Mouse (Mus musculus) embryonic fibroblast, embryonic 13.5 days (primary cell): ENCODE results near the gene P2ry6. TPM values are rescaled to one million over a fixed set of nuclear protein-coding genes. Genes with fewer than 3 reads are reported as not detected.
A peak's percentile ranks its signal among the peaks of the same experiment; 100 is the strongest.

ENCODE experiments used
- H3K27ac ChIP-seq: 2 replicates; pipeline ENCODE4 v1.5.1; 2012; ENCODE audit warnings: low read length, control low read depth, inconsistent platforms; ENCODE audit not compliant: insufficient read depth
- H3K4me1 ChIP-seq: 2 replicates; pipeline ENCODE4 v1.6.1; 2011; ENCODE audit warnings: low read length; ENCODE audit not compliant: control insufficient read depth, insufficient read depth
- H3K4me3 ChIP-seq: 2 replicates; pipeline ENCODE4 v1.5.1; 2011; ENCODE audit warnings: mild to moderate bottlenecking, control low read depth, low read length; ENCODE audit not compliant: insufficient read depth
- CTCF ChIP-seq: IDR thresholded peaks from 2 replicates; pipeline ENCODE4 v1.5.1; 2011; ENCODE audit warnings: mild to moderate bottlenecking, control low read depth, low read length, moderate library complexity, borderline replicate concordance; ENCODE audit not compliant: insufficient read depth
- POLR2A ChIP-seq: IDR thresholded peaks from 2 replicates; pipeline ENCODE4 v1.6.1; 2011; ENCODE audit warnings: low read depth, mild to moderate bottlenecking, control low read depth, low read length, moderate library complexity
- polyA plus RNA-seq: library from polyadenylated mRNA; stranded (reverse); fragments of >200 nt; gene quantifications from 2 replicates; pipeline ENCODE4 v1.2.4, GENCODE M21; 2011; ENCODE audit warnings: low read depth; ENCODE audit not compliant: missing spikeins, insufficient read length

P2ry6 gene
- polyA plus RNA-seq, 1 experiment, result 1.4 TPM

- H3K27ac ChIP-seq, result peak overlapping the region; percentile 83
- TF ChIP-seq CTCF (peak; percentile 94), POLR2A (no peak)
- H3K4me3 ChIP-seq, result 0 out of 2 replicates have a peak overlapping the region, but pooled peaks have one; percentile 4
- H3K4me1 ChIP-seq, result peaks cover 18% of the 10 kb centered on the region; the same call in 1 of the 2 replicates
Measured at GRCm38 (mm10) chr7:100907231-100907630, 67.2 kb downstream of the P2ry6 start.

- no peak overlapping the region for H3K27ac ChIP-seq
Measured at GRCm38 (mm10) chr7:100906029-100906789, 68.2 kb downstream of the P2ry6 start.

GRCm38 (mm10) chr7:100905037-100905436, 69.4 kb downstream of the P2ry6 start:
- TF ChIP-seq POLR2A (no peak), CTCF (no peak)
- Histone ChIP-seq H3K4me3 (no peak overlapping the region), H3K27ac (no peak overlapping the region), H3K4me1 (peaks cover 6% of the 10 kb centered on the region; the same call in 1 of the 2 replicates)

More at GRCm38 (mm10) chr7:100906029-100906789, 68.2 kb downstream of the P2ry6 start:
- no peak overlapping the region for H3K4me3 ChIP-seq
- H3K4me1 ChIP-seq, result peaks cover 13% of the 10 kb centered on the region; the same call in 1 of the 2 replicates
- no peak for TF ChIP-seq POLR2A
- no peak for TF ChIP-seq CTCF

- H3K4me3 ChIP-seq, result no peak overlapping the region
- H3K4me1 ChIP-seq, result 0 out of 2 replicates have a peak, but pooled peaks cover 5% of the 10 kb centered on the region
- TF ChIP-seq POLR2A (no peak), CTCF (no peak)
- no peak overlapping the region for H3K27ac ChIP-seq
Measured at GRCm38 (mm10) chr7:100904612-100905011, 69.8 kb downstream of the P2ry6 start.

- no peak overlapping the region for H3K27ac ChIP-seq
- TF ChIP-seq CTCF (peak; percentile 38; the same call in 1 of the 2 replicates), POLR2A (no peak)
- H3K4me1 ChIP-seq, result no peaks in the 10 kb centered on the region
- no peak overlapping the region for H3K4me3 ChIP-seq
Measured at GRCm38 (mm10) chr7:100902451-100903137, 71.9 kb downstream of the P2ry6 start.

- Histone ChIP-seq H3K4me3 (no peak overlapping the region), H3K27ac (no peak overlapping the region), H3K4me1 (0 out of 2 replicates have a peak, but pooled peaks cover 3% of the 10 kb centered on the region)
- no peak for TF ChIP-seq POLR2A
- no peak for TF ChIP-seq CTCF
Measured at GRCm38 (mm10) chr7:100897828-100898227, 76.6 kb downstream of the P2ry6 start.

GRCm38 (mm10) chr7:100894833-100895226, 79.6 kb downstream of the P2ry6 start:
- H3K27ac ChIP-seq, result no peak overlapping the region

GRCm38 (mm10) chr7:100894057-100894832, 80.2 kb downstream of the P2ry6 start:
- peak overlapping the region; percentile 17 for H3K4me3 ChIP-seq
- no peak for TF ChIP-seq POLR2A
- no peak for TF ChIP-seq CTCF
- 0 out of 2 replicates have a peak, but pooled peaks cover 3% of the 10 kb centered on the region for H3K4me1 ChIP-seq
- no peak overlapping the region for H3K27ac ChIP-seq

More at GRCm38 (mm10) chr7:100894833-100895226, 79.6 kb downstream of the P2ry6 start:
- TF ChIP-seq POLR2A (no peak), CTCF (no peak)
- Histone ChIP-seq H3K4me1 (0 out of 2 replicates have a peak, but pooled peaks cover 3% of the 10 kb centered on the region), H3K4me3 (peak overlapping the region; percentile 17)
